Mouse (Mus musculus): ENCODE data around the gene Cyp2w1. TPM values are rescaled to one million over a fixed set of nuclear protein-coding genes. Genes with fewer than 3 reads are reported as not detected.

The Cyp2w1 gene
- total and polyA plus RNA-seq, 3 experiments = not detected

- H3K4me1 ChIP-seq (ENCODE audit: control insufficient read depth, insufficient read depth, low read length) = peaks cover 13% of the 10 kb centered on the region
- no peaks in the 10 kb centered on the region for H3K36me3 ChIP-seq (ENCODE audit: control insufficient read depth, insufficient read depth, low read length)
- H3K79me2 ChIP-seq (replicated peaks; ENCODE audit: control insufficient read depth, insufficient read depth, low read length) = no peaks in the 10 kb centered on the region
- intact Hi-C loops (cut with DNase I) = loop anchor here (1.0 to 5.0 kb wide), 3 partner anchors 34 to 141 kb away; no protein-coding TSS in a partner anchor
- WGBS = 31% methylated on average over 7 of the region's 7 CpGs
- no peaks in the 10 kb centered on the region for H3K27me3 ChIP-seq (ENCODE audit: control insufficient read depth, insufficient read depth, low read length)
- H3K27ac ChIP-seq = peak overlapping the region; percentile 94
- no peak for TF ChIP-seq EP300 (IDR thresholded peaks at IDR 0.05; ENCODE audit: insufficient read depth, low read depth, low read length)
- no peak for TF ChIP-seq POLR2A (IDR thresholded peaks at IDR 0.05; ENCODE audit: insufficient read depth, low read depth, low read length)
- TF ChIP-seq CTCF (IDR thresholded peaks at IDR 0.05) = no peak
- no peak overlapping the region for H3K4me3 ChIP-seq
- peak overlapping the region; percentile 48 for H3K9ac ChIP-seq (ENCODE audit: low read depth, low read length)
- no peak for DNase-seq
Measured at GRCm38 (mm10) chr5:139363858-139364257, 11.4 kb downstream of the Cyp2w1 start.

GRCm38 (mm10) chr5:139364260-139364910 lies 12.0 kb downstream of the Cyp2w1 start:
- Histone ChIP-seq H3K27ac (peak overlapping the region; percentile 94), H3K4me3 (peak overlapping the region; percentile 29; the same call in 1 of the 2 replicates), H3K27me3 (ENCODE audit: control insufficient read depth, insufficient read depth, low read length) (no peaks in the 10 kb centered on the region), H3K79me2 (replicated peaks; ENCODE audit: control insufficient read depth, insufficient read depth, low read length) (no peaks in the 10 kb centered on the region), H3K4me1 (ENCODE audit: control insufficient read depth, insufficient read depth, low read length) (peaks cover 13% of the 10 kb centered on the region), H3K9ac (ENCODE audit: low read depth, low read length) (peak overlapping the region; percentile 48), H3K36me3 (ENCODE audit: control insufficient read depth, insufficient read depth, low read length) (no peaks in the 10 kb centered on the region)
- 12% methylated on average over 12 of the region's 12 CpGs for WGBS
- DNase-seq = peak; percentile 88 to 94
- intact Hi-C loops (cut with DNase I) = loop anchor here (1.0 to 5.0 kb wide), 3 partner anchors 34 to 141 kb away; no protein-coding TSS in a partner anchor
- peak; percentile 98 for TF ChIP-seq EP300 (IDR thresholded peaks at IDR 0.05; ENCODE audit: insufficient read depth, low read depth, low read length)
- TF ChIP-seq CTCF (IDR thresholded peaks at IDR 0.05) = no peak; the same call in 1 of the 2 replicates
- peak; percentile 56; the same call in 1 of the 2 replicates for TF ChIP-seq POLR2A (IDR thresholded peaks at IDR 0.05; ENCODE audit: insufficient read depth, low read depth, low read length)

- DNase-seq = no peak
- peaks cover 13% of the 10 kb centered on the region for H3K4me1 ChIP-seq (ENCODE audit: control insufficient read depth, insufficient read depth, low read length)
- no peaks in the 10 kb centered on the region for H3K36me3 ChIP-seq (ENCODE audit: control insufficient read depth, insufficient read depth, low read length)
- peak overlapping the region; percentile 6; the same call in 1 of the 2 replicates for H3K4me3 ChIP-seq
- H3K79me2 ChIP-seq (replicated peaks; ENCODE audit: control insufficient read depth, insufficient read depth, low read length) = no peaks in the 10 kb centered on the region
- TF ChIP-seq EP300 (IDR thresholded peaks at IDR 0.05; ENCODE audit: insufficient read depth, low read depth, low read length) = no peak
- TF ChIP-seq CTCF (IDR thresholded peaks at IDR 0.05) = no peak
- peak; percentile 4; the same call in 1 of the 2 replicates for TF ChIP-seq POLR2A (IDR thresholded peaks at IDR 0.05; ENCODE audit: insufficient read depth, low read depth, low read length)
- intact Hi-C loops (cut with DNase I) = loop anchor here (1.0 to 5.0 kb wide), 3 partner anchors 33 to 140 kb away; no protein-coding TSS in a partner anchor
- H3K27ac ChIP-seq = peak overlapping the region; percentile 94
- no peaks in the 10 kb centered on the region for H3K27me3 ChIP-seq (ENCODE audit: control insufficient read depth, insufficient read depth, low read length)
- peak overlapping the region; percentile 44; the same call in 1 of the 2 replicates for H3K9ac ChIP-seq (ENCODE audit: low read depth, low read length)
- WGBS = 16% methylated on average over 5 of the region's 5 CpGs
Measured at GRCm38 (mm10) chr5:139364911-139365571, 12.6 kb downstream of the Cyp2w1 start.

- H3K4me3 ChIP-seq = no peak overlapping the region
Measured at GRCm38 (mm10) chr5:139365827-139366226, 13.4 kb downstream of the Cyp2w1 start.

GRCm38 (mm10) chr5:139366484-139366883 lies 14.1 kb downstream of the Cyp2w1 start:
- no peaks in the 10 kb centered on the region for H3K27me3 ChIP-seq (ENCODE audit: control insufficient read depth, insufficient read depth, low read length)
- intact Hi-C loops (cut with DNase I) = no loop called here
- 74% methylated on average over 11 of the region's 11 CpGs for WGBS
- H3K36me3 ChIP-seq (ENCODE audit: control insufficient read depth, insufficient read depth, low read length) = no peaks in the 10 kb centered on the region
- no peak overlapping the region; the same call in 1 of the 2 replicates for H3K27ac ChIP-seq
- H3K4me3 ChIP-seq = no peak overlapping the region
- TF ChIP-seq EP300 (IDR thresholded peaks at IDR 0.05; ENCODE audit: insufficient read depth, low read depth, low read length) = no peak
- TF ChIP-seq CTCF (IDR thresholded peaks at IDR 0.05) = no peak
- TF ChIP-seq POLR2A (IDR thresholded peaks at IDR 0.05; ENCODE audit: insufficient read depth, low read depth, low read length) = no peak
- DNase-seq = no peak
- no peak overlapping the region for H3K9ac ChIP-seq (ENCODE audit: low read depth, low read length)
- H3K79me2 ChIP-seq (replicated peaks; ENCODE audit: control insufficient read depth, insufficient read depth, low read length) = no peaks in the 10 kb centered on the region
- H3K4me1 ChIP-seq (ENCODE audit: control insufficient read depth, insufficient read depth, low read length) = peaks cover 16% of the 10 kb centered on the region

More at GRCm38 (mm10) chr5:139365827-139366226, 13.4 kb downstream of the Cyp2w1 start:
- 74% methylated on average over 1 of the region's 1 CpGs for WGBS
- TF ChIP-seq EP300 (IDR thresholded peaks at IDR 0.05; ENCODE audit: insufficient read depth, low read depth, low read length) (no peak), POLR2A (IDR thresholded peaks at IDR 0.05; ENCODE audit: insufficient read depth, low read depth, low read length) (no peak), CTCF (IDR thresholded peaks at IDR 0.05) (no peak)
- H3K36me3 ChIP-seq (ENCODE audit: control insufficient read depth, insufficient read depth, low read length) = no peaks in the 10 kb centered on the region
- H3K4me1 ChIP-seq (ENCODE audit: control insufficient read depth, insufficient read depth, low read length) = peaks cover 13% of the 10 kb centered on the region
- intact Hi-C loops (cut with DNase I) = no loop called here
- DNase-seq = peak in 1 of 2 experiments; percentile 59
- no peak overlapping the region for H3K9ac ChIP-seq (ENCODE audit: low read depth, low read length)
- no peaks in the 10 kb centered on the region for H3K27me3 ChIP-seq (ENCODE audit: control insufficient read depth, insufficient read depth, low read length)
- no peaks in the 10 kb centered on the region for H3K79me2 ChIP-seq (replicated peaks; ENCODE audit: control insufficient read depth, insufficient read depth, low read length)
- H3K27ac ChIP-seq = no peak overlapping the region

Data from heart, adult 2 months (tissue).